Mouse (Mus musculus): Measurements from ENCODE around the gene Esr1. TPM values are rescaled to one million over a fixed set of nuclear protein-coding genes. Genes with fewer than 3 reads are reported as not detected.
"Not testable (repeated sequence)": the region's sequence is repeated elsewhere in the genome, so short reads cannot be mapped to it uniquely, and the experiment has no call there.

Esr1 gene
- polyA plus RNA-seq, 1 experiment, result 1.6 TPM

- 0 out of 2 replicates have a peak, but pooled peaks cover 2% of the 10 kb centered on the region for H3K4me1 ChIP-seq (ENCODE audit: control insufficient read depth, insufficient read depth, low read length)
- no peak overlapping the region for H3K27ac ChIP-seq (ENCODE audit: insufficient read depth, low read length)
- H3K4me3 ChIP-seq (ENCODE audit: insufficient read depth, low read length), result no peak overlapping the region
- TF ChIP-seq CTCF (IDR thresholded peaks at IDR 0.05; ENCODE audit: borderline replicate concordance, insufficient read depth, low read length) (no peak), POLR2A (IDR thresholded peaks at IDR 0.05; ENCODE audit: low read depth, low read length) (no peak)
Observed at GRCm38 (mm10) chr10:4713398-4713797, 102.0 kb downstream of the Esr1 start.

- no peak for TF ChIP-seq POLR2A (IDR thresholded peaks at IDR 0.05; ENCODE audit: low read depth, low read length)
- no peak for TF ChIP-seq CTCF (IDR thresholded peaks at IDR 0.05; ENCODE audit: borderline replicate concordance, insufficient read depth, low read length)
- Histone ChIP-seq H3K4me3 (ENCODE audit: insufficient read depth, low read length) (no peak overlapping the region), H3K27ac (ENCODE audit: insufficient read depth, low read length) (no peak overlapping the region), H3K4me1 (ENCODE audit: control insufficient read depth, insufficient read depth, low read length) (peaks cover 5% of the 10 kb centered on the region)
Observed at GRCm38 (mm10) chr10:4724851-4725250, 113.5 kb downstream of the Esr1 start.

GRCm38 (mm10) chr10:4726141-4726540 is 114.7 kb downstream of the Esr1 start:
- Histone ChIP-seq H3K4me3 (ENCODE audit: insufficient read depth, low read length) (no peak overlapping the region), H3K27ac (ENCODE audit: insufficient read depth, low read length) (no peak overlapping the region), H3K4me1 (ENCODE audit: control insufficient read depth, insufficient read depth, low read length) (peaks cover 5% of the 10 kb centered on the region)
- TF ChIP-seq CTCF (IDR thresholded peaks at IDR 0.05; ENCODE audit: borderline replicate concordance, insufficient read depth, low read length) (no peak), POLR2A (IDR thresholded peaks at IDR 0.05; ENCODE audit: low read depth, low read length) (no peak)

GRCm38 (mm10) chr10:4732328-4732727 is 120.9 kb downstream of the Esr1 start:
- Histone ChIP-seq H3K4me3 (ENCODE audit: insufficient read depth, low read length) (no peak overlapping the region), H3K4me1 (ENCODE audit: control insufficient read depth, insufficient read depth, low read length) (no peaks in the 10 kb centered on the region), H3K27ac (ENCODE audit: insufficient read depth, low read length) (no peak overlapping the region)
- TF ChIP-seq POLR2A (IDR thresholded peaks at IDR 0.05; ENCODE audit: low read depth, low read length) (no peak), CTCF (IDR thresholded peaks at IDR 0.05; ENCODE audit: borderline replicate concordance, insufficient read depth, low read length) (no peak)

GRCm38 (mm10) chr10:4733987-4734386 is 122.6 kb downstream of the Esr1 start:
- no peaks in the 10 kb centered on the region for H3K4me1 ChIP-seq (ENCODE audit: control insufficient read depth, insufficient read depth, low read length)
- H3K27ac ChIP-seq (ENCODE audit: insufficient read depth, low read length), result no peak overlapping the region
- no peak overlapping the region for H3K4me3 ChIP-seq (ENCODE audit: insufficient read depth, low read length)
- TF ChIP-seq CTCF (IDR thresholded peaks at IDR 0.05; ENCODE audit: borderline replicate concordance, insufficient read depth, low read length), result no peak
- no peak for TF ChIP-seq POLR2A (IDR thresholded peaks at IDR 0.05; ENCODE audit: low read depth, low read length)

- no peak for TF ChIP-seq POLR2A (IDR thresholded peaks at IDR 0.05; ENCODE audit: low read depth, low read length)
- no peak for TF ChIP-seq CTCF (IDR thresholded peaks at IDR 0.05; ENCODE audit: borderline replicate concordance, insufficient read depth, low read length)
- H3K27ac ChIP-seq (ENCODE audit: insufficient read depth, low read length), result no peak overlapping the region
- no peaks in the 10 kb centered on the region for H3K4me1 ChIP-seq (ENCODE audit: control insufficient read depth, insufficient read depth, low read length)
- H3K4me3 ChIP-seq (ENCODE audit: insufficient read depth, low read length), result no peak overlapping the region
Observed at GRCm38 (mm10) chr10:4734942-4735341, 123.5 kb downstream of the Esr1 start.

- TF ChIP-seq CTCF (IDR thresholded peaks at IDR 0.05; ENCODE audit: borderline replicate concordance, insufficient read depth, low read length) (no peak), POLR2A (IDR thresholded peaks at IDR 0.05; ENCODE audit: low read depth, low read length) (no peak)
- Histone ChIP-seq H3K4me1 (ENCODE audit: control insufficient read depth, insufficient read depth, low read length) (no peaks in the 10 kb centered on the region), H3K4me3 (ENCODE audit: insufficient read depth, low read length) (no peak overlapping the region), H3K27ac (ENCODE audit: insufficient read depth, low read length) (no peak overlapping the region)
Observed at GRCm38 (mm10) chr10:4738311-4738710, 126.9 kb downstream of the Esr1 start.

GRCm38 (mm10) chr10:4751091-4751490 is 139.7 kb downstream of the Esr1 start:
- not testable (repeated sequence) for H3K27ac ChIP-seq (ENCODE audit: insufficient read depth, low read length); H3K4me3 ChIP-seq (ENCODE audit: insufficient read depth, low read length); H3K4me1 ChIP-seq (ENCODE audit: control insufficient read depth, insufficient read depth, low read length)

- TF ChIP-seq CTCF (IDR thresholded peaks at IDR 0.05; ENCODE audit: borderline replicate concordance, insufficient read depth, low read length) (no peak), POLR2A (IDR thresholded peaks at IDR 0.05; ENCODE audit: low read depth, low read length) (no peak)
Observed at GRCm38 (mm10) chr10:4752977-4753376, 141.6 kb downstream of the Esr1 start.

GRCm38 (mm10) chr10:4775541-4775940 is 164.1 kb downstream of the Esr1 start:
- no peak overlapping the region for H3K4me3 ChIP-seq (ENCODE audit: insufficient read depth, low read length)
- no peak for TF ChIP-seq POLR2A (IDR thresholded peaks at IDR 0.05; ENCODE audit: low read depth, low read length)
- no peak for TF ChIP-seq CTCF (IDR thresholded peaks at IDR 0.05; ENCODE audit: borderline replicate concordance, insufficient read depth, low read length)
- H3K4me1 ChIP-seq (ENCODE audit: control insufficient read depth, insufficient read depth, low read length), result 0 out of 2 replicates have a peak, but pooled peaks cover 5% of the 10 kb centered on the region
- H3K27ac ChIP-seq (ENCODE audit: insufficient read depth, low read length), result peak overlapping the region; percentile 22

More at GRCm38 (mm10) chr10:4752977-4753376, 141.6 kb downstream of the Esr1 start:
- Histone ChIP-seq H3K4me3 (ENCODE audit: insufficient read depth, low read length) (no peak overlapping the region), H3K4me1 (ENCODE audit: control insufficient read depth, insufficient read depth, low read length) (no peaks in the 10 kb centered on the region), H3K27ac (ENCODE audit: insufficient read depth, low read length) (no peak overlapping the region)

All from embryonic fibroblast, embryonic 13.5 days (primary cell).